Mouse (Mus musculus): ENCODE data around the gene Whamm. TPM values are rescaled to one million over a fixed set of nuclear protein-coding genes. Genes with fewer than 3 reads are reported as not detected.

Whamm gene
- polyA plus RNA-seq (2017; shearing (Covaris generic)), result 36.2 TPM

GRCm38 (mm10) chr7:81571108-81571940 is at the start of gene Whamm:
Whamm (plus strand) TSS chr7:81571266.

GRCm38 (mm10) chr7:81566892-81567291 is 4.2 kb upstream of the Whamm start, which contains the start of gene Fsd2:
Fsd2 (minus strand) TSS chr7:81566944.

Other genes with a start within 250 kb of the Whamm start
- 565 TPM for gene Rps17, start 226.0 kb upstream of the Whamm start, polyA plus RNA-seq (2017; shearing (Covaris generic))
- gene Cpeb1, start 115.8 kb upstream of the Whamm start, polyA plus RNA-seq (2017; shearing (Covaris generic)), result 0.20 TPM
- gene Ap3b2, start 77.3 kb upstream of the Whamm start, polyA plus RNA-seq (2017; shearing (Covaris generic)), result not detected
- gene BC048679, start 73.0 kb upstream of the Whamm start, polyA plus RNA-seq (2017; shearing (Covaris generic)), result not detected
- gene Fsd2, start 4.3 kb upstream of the Whamm start, polyA plus RNA-seq (2017; shearing (Covaris generic)), result 0.95 TPM
- not detected for gene Homer2, start 136.3 kb downstream of the Whamm start, polyA plus RNA-seq (2017; shearing (Covaris generic))
- gene Ramac, start 191.7 kb downstream of the Whamm start, polyA plus RNA-seq (2017; shearing (Covaris generic)), result 144 TPM
- gene 3110040N11Rik, start 218.2 kb downstream of the Whamm start, polyA plus RNA-seq (2017; shearing (Covaris generic)), result 30.6 TPM